Mouse (Mus musculus): Measurements from ENCODE around the gene Fam104a. TPM values are rescaled to one million over a fixed set of nuclear protein-coding genes. Genes with fewer than 3 reads are reported as not detected.

The Fam104a gene
- polyA plus RNA-seq, 1 experiment from 2014 or later: 42.9 TPM

DNA sequence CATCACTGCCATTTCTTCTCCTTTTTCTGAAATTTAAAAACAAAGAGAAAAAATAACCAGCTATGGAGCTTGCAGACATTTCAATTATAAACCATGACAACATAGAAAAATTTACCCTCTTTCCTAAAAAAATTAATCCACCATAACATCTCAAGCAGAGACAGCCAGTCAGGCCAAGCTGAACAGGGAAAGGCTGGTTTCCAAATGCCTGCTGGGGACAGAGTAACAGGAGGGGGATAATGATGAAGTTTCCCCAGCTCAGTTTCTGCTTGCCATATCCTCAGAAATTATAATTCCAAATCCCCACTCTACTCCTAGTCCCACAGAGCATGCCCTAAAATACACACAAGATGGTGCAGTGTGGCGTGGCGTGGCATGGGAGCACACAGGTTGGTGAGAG, 6.6 kb downstream of the Fam104a start:
- Histone ChIP-seq H3K9me3 (ENCODE audit: control insufficient read depth, low read length) (no peaks in the 10 kb centered on the region), H3K4me2 (ENCODE audit: low read length) (no peak overlapping the region), H3K4me1 (ENCODE audit: control insufficient read depth, insufficient read depth, low read length) (peaks cover 11% of the 10 kb centered on the region), H3K4me3 (replicated peaks; ENCODE audit: low read depth, low read length) (no peak overlapping the region), H3K36me3 (ENCODE audit: control insufficient read depth, insufficient read depth, low read length) (peaks cover 40% of the 10 kb centered on the region), H3K27me3 (ENCODE audit: control insufficient read depth, insufficient read depth, low read length) (no peaks in the 10 kb centered on the region), H3K27ac (replicated peaks; ENCODE audit: low read depth, low read length) (no peak overlapping the region), H3K9ac (replicated peaks; ENCODE audit: low read length) (no peak overlapping the region)
- ATAC-seq (ENCODE audit: low FRiP score, low TSS enrichment): no peak
- DNase-seq: no peak
- 94% methylated on average over 2 of the region's 2 CpGs for WGBS

DNA sequence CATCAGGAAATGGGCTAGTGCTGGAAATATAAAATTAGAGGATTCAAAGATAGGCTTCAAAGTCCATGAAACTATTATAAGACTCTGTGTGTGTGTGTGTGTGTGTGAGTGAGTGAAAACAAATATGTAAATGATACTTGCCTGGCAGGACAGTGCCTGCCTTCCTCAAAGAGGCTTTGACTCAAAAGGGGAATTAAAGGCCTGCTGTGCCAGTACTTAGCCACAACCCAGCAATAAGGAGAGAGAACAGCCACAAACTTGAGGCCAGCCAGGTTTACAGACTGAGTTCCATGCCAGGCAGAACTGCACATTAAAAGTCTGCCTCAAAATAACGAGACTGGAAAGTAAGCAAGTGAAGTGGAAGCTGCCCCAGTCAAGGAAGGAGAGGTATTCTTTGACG, 7.1 kb downstream of the Fam104a start:
- H3K27ac ChIP-seq (replicated peaks; ENCODE audit: low read depth, low read length): no peak overlapping the region
- no peak overlapping the region for H3K4me2 ChIP-seq (ENCODE audit: low read length)
- H3K27me3 ChIP-seq (ENCODE audit: control insufficient read depth, insufficient read depth, low read length): no peaks in the 10 kb centered on the region
- no peak for ATAC-seq (ENCODE audit: low FRiP score, low TSS enrichment)
- no peaks in the 10 kb centered on the region for H3K9me3 ChIP-seq (ENCODE audit: control insufficient read depth, low read length)
- WGBS: 88% methylated on average over 2 of the region's 2 CpGs
- no peak for DNase-seq
- H3K36me3 ChIP-seq (ENCODE audit: control insufficient read depth, insufficient read depth, low read length): peaks cover 41% of the 10 kb centered on the region
- no peak overlapping the region for H3K4me3 ChIP-seq (replicated peaks; ENCODE audit: low read depth, low read length)
- peaks cover 6% of the 10 kb centered on the region; the same call in 1 of the 2 replicates for H3K4me1 ChIP-seq (ENCODE audit: control insufficient read depth, insufficient read depth, low read length)
- H3K9ac ChIP-seq (replicated peaks; ENCODE audit: low read length): no peak overlapping the region

GRCm38 (mm10) chr11:113674595-113674994, 9.4 kb downstream of the Fam104a start:
- DNase-seq: no peak
- ATAC-seq (ENCODE audit: low FRiP score, low TSS enrichment): no peak
- no peak overlapping the region for H3K27ac ChIP-seq (replicated peaks; ENCODE audit: low read depth, low read length)
- peaks cover 54% of the 10 kb centered on the region for H3K36me3 ChIP-seq (ENCODE audit: control insufficient read depth, insufficient read depth, low read length)
- H3K9ac ChIP-seq (replicated peaks; ENCODE audit: low read length): no peak overlapping the region
- no peaks in the 10 kb centered on the region for H3K9me3 ChIP-seq (ENCODE audit: control insufficient read depth, low read length)
- no peaks in the 10 kb centered on the region for H3K4me1 ChIP-seq (ENCODE audit: control insufficient read depth, insufficient read depth, low read length)
- no peak overlapping the region for H3K4me2 ChIP-seq (ENCODE audit: low read length)
- 89% methylated on average over 5 of the region's 5 CpGs for WGBS
- no peak overlapping the region for H3K4me3 ChIP-seq (replicated peaks; ENCODE audit: low read depth, low read length)
- no peaks in the 10 kb centered on the region for H3K27me3 ChIP-seq (ENCODE audit: control insufficient read depth, insufficient read depth, low read length)

DNA sequence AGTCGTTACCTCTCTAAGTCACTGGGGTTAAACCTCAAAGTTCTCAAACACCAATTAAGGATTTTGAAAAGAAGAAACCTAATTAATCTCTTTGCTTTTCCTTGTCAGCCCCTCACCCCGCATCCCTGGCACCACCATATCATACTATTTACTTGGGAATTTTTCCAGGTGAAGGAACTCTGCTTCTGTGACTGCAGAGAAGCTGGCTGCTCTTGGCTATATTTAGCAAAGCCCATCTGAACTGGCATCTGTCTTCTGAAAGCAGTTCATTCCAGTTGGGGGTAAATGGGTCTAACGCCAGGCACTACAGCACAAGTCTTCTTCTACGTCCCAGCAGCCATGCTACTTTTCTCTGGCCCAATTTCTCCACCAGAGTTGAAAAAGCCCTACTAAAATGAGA, 10.3 kb downstream of the Fam104a start:
- Histone ChIP-seq H3K9me3 (ENCODE audit: control insufficient read depth, low read length) (no peaks in the 10 kb centered on the region), H3K27me3 (ENCODE audit: control insufficient read depth, insufficient read depth, low read length) (no peaks in the 10 kb centered on the region), H3K4me3 (replicated peaks; ENCODE audit: low read depth, low read length) (no peak overlapping the region), H3K4me2 (ENCODE audit: low read length) (no peak overlapping the region), H3K9ac (replicated peaks; ENCODE audit: low read length) (no peak overlapping the region), H3K36me3 (ENCODE audit: control insufficient read depth, insufficient read depth, low read length) (peaks cover 57% of the 10 kb centered on the region), H3K4me1 (ENCODE audit: control insufficient read depth, insufficient read depth, low read length) (no peaks in the 10 kb centered on the region), H3K27ac (replicated peaks; ENCODE audit: low read depth, low read length) (no peak overlapping the region)
- no peak for DNase-seq
- ATAC-seq (ENCODE audit: low FRiP score, low TSS enrichment): no peak
- WGBS: 95% methylated on average over 4 of the region's 4 CpGs

- Histone ChIP-seq H3K9me3 (ENCODE audit: control insufficient read depth, low read length) (no peaks in the 10 kb centered on the region), H3K36me3 (ENCODE audit: control insufficient read depth, insufficient read depth, low read length) (peaks cover 53% of the 10 kb centered on the region)
- WGBS: 91% methylated on average over 4 of the region's 4 CpGs
Observed at GRCm38 (mm10) chr11:113669711-113670110, 14.2 kb downstream of the Fam104a start.

GRCm38 (mm10) chr11:113668857-113669256, 15.1 kb downstream of the Fam104a start:
- no peak overlapping the region for H3K27ac ChIP-seq (replicated peaks; ENCODE audit: low read depth, low read length)
- H3K4me3 ChIP-seq (replicated peaks; ENCODE audit: low read depth, low read length): no peak overlapping the region
- no peak overlapping the region for H3K9ac ChIP-seq (replicated peaks; ENCODE audit: low read length)
- peaks cover 52% of the 10 kb centered on the region for H3K36me3 ChIP-seq (ENCODE audit: control insufficient read depth, insufficient read depth, low read length)
- no peaks in the 10 kb centered on the region for H3K9me3 ChIP-seq (ENCODE audit: control insufficient read depth, low read length)
- H3K27me3 ChIP-seq (ENCODE audit: control insufficient read depth, insufficient read depth, low read length): no peaks in the 10 kb centered on the region
- ATAC-seq (ENCODE audit: low FRiP score, low TSS enrichment): no peak
- H3K4me1 ChIP-seq (ENCODE audit: control insufficient read depth, insufficient read depth, low read length): no peaks in the 10 kb centered on the region
- DNase-seq: no peak
- no peak overlapping the region for H3K4me2 ChIP-seq (ENCODE audit: low read length)
- WGBS: 87% methylated on average over 5 of the region's 5 CpGs

More at GRCm38 (mm10) chr11:113669711-113670110, 14.2 kb downstream of the Fam104a start:
- Histone ChIP-seq H3K27me3 (ENCODE audit: control insufficient read depth, insufficient read depth, low read length) (no peaks in the 10 kb centered on the region), H3K4me1 (ENCODE audit: control insufficient read depth, insufficient read depth, low read length) (no peaks in the 10 kb centered on the region), H3K4me2 (ENCODE audit: low read length) (no peak overlapping the region), H3K9ac (replicated peaks; ENCODE audit: low read length) (no peak overlapping the region), H3K27ac (replicated peaks; ENCODE audit: low read depth, low read length) (no peak overlapping the region), H3K4me3 (replicated peaks; ENCODE audit: low read depth, low read length) (no peak overlapping the region)
- DNase-seq (no peak), ATAC-seq (ENCODE audit: low FRiP score, low TSS enrichment) (no peak)

DNA sequence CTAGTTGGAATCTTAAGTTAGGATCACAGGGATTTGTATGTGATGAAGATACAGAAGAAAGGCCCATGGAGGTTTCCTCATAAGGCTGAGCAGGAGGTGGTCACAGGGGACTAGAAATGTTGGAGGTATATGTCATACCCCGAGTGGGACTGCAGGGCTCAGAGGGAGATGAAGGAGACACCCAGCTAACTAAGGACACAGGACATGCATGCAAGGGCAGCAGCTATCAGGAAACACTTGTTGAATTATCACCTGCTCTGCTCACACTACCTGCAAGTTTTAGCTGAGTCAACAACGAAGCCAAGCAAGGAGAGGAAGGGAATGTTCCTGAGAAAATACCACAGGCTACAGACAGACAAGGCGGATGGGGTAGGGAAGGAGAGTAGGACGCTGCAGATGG, 16.3 kb downstream of the Fam104a start:
- Histone ChIP-seq H3K9ac (replicated peaks; ENCODE audit: low read length) (no peak overlapping the region), H3K4me3 (replicated peaks; ENCODE audit: low read depth, low read length) (no peak overlapping the region), H3K27ac (replicated peaks; ENCODE audit: low read depth, low read length) (no peak overlapping the region), H3K27me3 (ENCODE audit: control insufficient read depth, insufficient read depth, low read length) (no peaks in the 10 kb centered on the region), H3K36me3 (ENCODE audit: control insufficient read depth, insufficient read depth, low read length) (peaks cover 52% of the 10 kb centered on the region), H3K4me2 (ENCODE audit: low read length) (no peak overlapping the region), H3K9me3 (ENCODE audit: control insufficient read depth, low read length) (no peaks in the 10 kb centered on the region), H3K4me1 (ENCODE audit: control insufficient read depth, insufficient read depth, low read length) (no peaks in the 10 kb centered on the region)
- WGBS: 94% methylated on average over 4 of the region's 4 CpGs
- DNase-seq: no peak
- no peak for ATAC-seq (ENCODE audit: low FRiP score, low TSS enrichment)

DNA sequence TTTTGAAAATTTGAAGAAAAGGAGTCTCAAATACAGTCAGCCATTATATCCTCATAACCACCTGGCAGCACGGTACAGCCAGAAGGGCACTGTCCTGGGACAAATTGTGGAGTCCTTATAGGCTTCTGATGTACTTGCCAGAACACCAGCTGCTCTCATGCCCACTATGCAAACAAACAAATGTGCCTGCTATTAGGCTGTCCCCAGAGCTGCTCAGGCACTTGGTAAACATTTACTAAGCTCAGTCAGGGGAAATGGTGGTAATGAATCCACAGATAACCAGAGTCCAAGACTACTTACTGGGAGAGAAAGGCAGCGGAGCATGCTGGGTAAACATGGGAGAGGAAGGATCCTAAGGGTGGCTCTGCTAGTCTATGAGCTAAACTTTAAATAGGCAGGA, 16.8 kb downstream of the Fam104a start:
- no peak overlapping the region for H3K4me3 ChIP-seq (replicated peaks; ENCODE audit: low read depth, low read length)
- no peak overlapping the region for H3K27ac ChIP-seq (replicated peaks; ENCODE audit: low read depth, low read length)
- H3K9me3 ChIP-seq (ENCODE audit: control insufficient read depth, low read length): no peaks in the 10 kb centered on the region
- no peaks in the 10 kb centered on the region for H3K27me3 ChIP-seq (ENCODE audit: control insufficient read depth, insufficient read depth, low read length)
- 81% methylated on average over 2 of the region's 2 CpGs for WGBS
- DNase-seq: no peak
- ATAC-seq (ENCODE audit: low FRiP score, low TSS enrichment): no peak
- no peaks in the 10 kb centered on the region for H3K4me1 ChIP-seq (ENCODE audit: control insufficient read depth, insufficient read depth, low read length)
- peaks cover 58% of the 10 kb centered on the region for H3K36me3 ChIP-seq (ENCODE audit: control insufficient read depth, insufficient read depth, low read length)
- H3K4me2 ChIP-seq (ENCODE audit: low read length): no peak overlapping the region
- no peak overlapping the region for H3K9ac ChIP-seq (replicated peaks; ENCODE audit: low read length)

- peaks cover 60% of the 10 kb centered on the region for H3K36me3 ChIP-seq (ENCODE audit: control insufficient read depth, insufficient read depth, low read length)
Observed at GRCm38 (mm10) chr11:113666648-113667047, 17.3 kb downstream of the Fam104a start.

More at GRCm38 (mm10) chr11:113666648-113667047, 17.3 kb downstream of the Fam104a start:
- Histone ChIP-seq H3K4me3 (replicated peaks; ENCODE audit: low read depth, low read length) (no peak overlapping the region), H3K9me3 (ENCODE audit: control insufficient read depth, low read length) (no peaks in the 10 kb centered on the region), H3K4me1 (ENCODE audit: control insufficient read depth, insufficient read depth, low read length) (no peaks in the 10 kb centered on the region), H3K27me3 (ENCODE audit: control insufficient read depth, insufficient read depth, low read length) (no peaks in the 10 kb centered on the region), H3K9ac (replicated peaks; ENCODE audit: low read length) (no peak overlapping the region), H3K27ac (replicated peaks; ENCODE audit: low read depth, low read length) (no peak overlapping the region), H3K4me2 (ENCODE audit: low read length) (no peak overlapping the region)
- DNase-seq: no peak
- WGBS: 71% methylated on average over 10 of the region's 10 CpGs
- no peak for ATAC-seq (ENCODE audit: low FRiP score, low TSS enrichment)

Measured in midbrain, embryonic 14.5 days (tissue).